Mouse (Mus musculus) kidney, embryonic 14.5 days (tissue): ENCODE results near the gene Mfsd11. TPM values are rescaled to one million over a fixed set of nuclear protein-coding genes. Genes with fewer than 3 reads are reported as not detected.

Experiments used
- ATAC-seq: fragments of 200-750 bp; cut with Nextera tagmentation; 2 replicates; pipeline ENCODE4 v1.8.0; 2017; ENCODE audit warnings: moderate number of reproducible peaks, mild to moderate bottlenecking, moderate TSS enrichment, moderate library complexity; ENCODE audit not compliant: low FRiP score, low TSS enrichment
- H3K27ac ChIP-seq: fragments of 300-500 bp; sonication (generic); 2 replicates; pipeline ENCODE4 v1.5.1; 2014; ENCODE audit warnings: low read depth, mild to moderate bottlenecking, low read length, moderate library complexity, mixed read lengths
- H3K27me3 ChIP-seq: fragments of 300-500 bp; sonication (generic); 2 replicates; pipeline ENCODE4 v1.6.1; 2014; ENCODE audit warnings: mild to moderate bottlenecking, low read length; ENCODE audit not compliant: control insufficient read depth, insufficient read depth
- H3K36me3 ChIP-seq: fragments of 300-500 bp; sonication (generic); 2 replicates; pipeline ENCODE4 v1.6.1; 2014; ENCODE audit warnings: low read length, mixed read lengths; ENCODE audit not compliant: control insufficient read depth, insufficient read depth
- H3K4me1 ChIP-seq: fragments of 300-500 bp; sonication (generic); 2 replicates; pipeline ENCODE4 v1.6.1; 2014; ENCODE audit warnings: low read length, mixed read lengths; ENCODE audit not compliant: control insufficient read depth, insufficient read depth
- H3K4me2 ChIP-seq: fragments of 300-500 bp; sonication (generic); replicated peaks from 2 replicates; pipeline ENCODE4 v1.6.1; 2014; ENCODE audit warnings: low read depth, mild to moderate bottlenecking, low read length
- H3K4me3 ChIP-seq: fragments of 300-500 bp; sonication (generic); 2 replicates; pipeline ENCODE4 v1.5.1; 2014; ENCODE audit warnings: mild to moderate bottlenecking, low read length
- H3K9ac ChIP-seq: fragments of 300-500 bp; sonication (generic); 2 replicates; pipeline ENCODE4 v1.6.1; 2014; ENCODE audit warnings: low read depth, mild to moderate bottlenecking, low read length, moderate library complexity
- H3K9me3 ChIP-seq: fragments of 300-500 bp; sonication (generic); 2 replicates; pipeline ENCODE4 v1.6.1; 2016; ENCODE audit warnings: low read length; ENCODE audit not compliant: control insufficient read depth
- WGBS: fragments of 180-500 bp; shearing (Covaris S2); extraction: QIAGEN DNeasy Blood & Tissue Kit; methylation state at CpG from one replicate; pipeline ENCODE4 v1.1.7; 2014; 5-methylcytosine and 5-hydroxymethylcytosine counted together
- polyA plus RNA-seq: library from polyadenylated mRNA; unstranded; fragments of >200 nt; fragmentation: Nextera tagmentation; extraction: Ambion mirVana; gene quantifications from 2 replicates; pipeline ENCODE4 v1.2.1, GENCODE M21; 2014

Mfsd11 gene
- polyA plus RNA-seq: 24.9 and 35.0 TPM in 2 replicates

DNA sequence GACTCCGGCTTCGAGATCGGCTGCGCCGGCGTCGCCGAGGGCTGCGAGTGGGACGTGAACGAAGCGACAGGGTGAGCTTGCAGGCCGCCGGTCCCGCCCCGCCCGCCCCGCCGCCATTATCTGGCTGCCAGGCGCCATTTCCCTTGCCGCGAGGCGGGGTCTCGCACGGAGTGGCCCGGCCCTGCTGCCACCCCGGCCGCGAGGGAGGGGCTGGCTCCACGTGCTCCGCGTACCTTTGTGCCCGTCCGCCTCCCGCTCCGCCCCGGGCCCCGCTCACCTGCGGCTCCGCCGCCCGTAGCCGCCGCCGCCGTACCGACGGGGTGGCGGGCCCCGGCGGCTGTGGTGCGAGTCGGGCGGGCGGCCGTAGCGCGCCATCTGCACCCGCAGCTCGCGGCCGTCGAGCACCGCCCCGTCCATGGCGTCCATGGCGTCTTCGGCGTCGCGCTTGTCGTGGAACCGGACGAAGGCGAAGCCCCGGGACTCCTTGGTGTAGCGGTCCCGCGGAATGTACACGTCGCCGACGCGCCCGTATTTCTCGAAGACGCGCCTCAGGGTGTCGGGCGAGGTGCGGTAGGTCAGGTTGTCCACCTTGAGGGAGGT lies at the start of gene Mfsd11:
Gene Mfsd11 (plus strand): TSS at position 150 of the 600 bp plus-strand sequence.
- peak; percentile 47 for ATAC-seq
- WGBS: under 1% methylated on average over 55 of the region's 91 CpGs
- peaks cover 11% of the 10 kb centered on the region; the same call in 1 of the 2 replicates for H3K4me1 ChIP-seq
- H3K36me3 ChIP-seq: peaks cover 46% of the 10 kb centered on the region
- peak within 1 kb of the TSS; percentile 74 for H3K4me2 ChIP-seq
- H3K9ac ChIP-seq: peak within 1 kb of the TSS; percentile 100
- H3K4me3 ChIP-seq: peak within 1 kb of the TSS; percentile 98
- H3K27me3 ChIP-seq: no peaks in the 10 kb centered on the region
- H3K27ac ChIP-seq: peak within 1 kb of the TSS; percentile 97
- no peaks in the 10 kb centered on the region for H3K9me3 ChIP-seq

DNA sequence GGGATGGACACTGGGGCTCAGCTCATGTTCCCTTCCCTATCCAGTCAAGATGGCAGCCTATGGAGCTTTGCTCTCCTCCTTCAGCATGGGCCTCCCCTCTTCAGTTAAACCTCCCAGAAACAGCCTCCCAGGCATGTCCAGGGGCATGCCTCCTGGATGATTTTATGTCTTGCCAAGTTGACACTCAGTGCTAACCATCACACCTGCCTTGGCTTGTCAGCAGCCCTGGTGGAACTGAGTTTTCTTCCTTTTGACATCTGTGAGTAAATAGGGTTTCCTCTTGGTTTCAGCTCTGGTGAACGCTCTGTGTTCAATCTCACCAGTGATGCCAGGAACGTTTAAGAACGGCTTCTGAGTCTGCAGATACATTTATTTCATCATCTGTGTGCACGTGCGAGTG lies 49.5 kb upstream of the Mfsd11 start:
- no peaks in the 10 kb centered on the region for H3K9me3 ChIP-seq
- no peaks in the 10 kb centered on the region for H3K36me3 ChIP-seq
- no peak overlapping the region for H3K27ac ChIP-seq
- WGBS: 87% methylated on average over 5 of the region's 5 CpGs
- H3K27me3 ChIP-seq: no peaks in the 10 kb centered on the region
- H3K9ac ChIP-seq: no peak overlapping the region
- peaks cover 10% of the 10 kb centered on the region; the same call in 1 of the 2 replicates for H3K4me1 ChIP-seq
- no peak overlapping the region for H3K4me3 ChIP-seq
- no peak overlapping the region for H3K4me2 ChIP-seq
- no peak for ATAC-seq

DNA sequence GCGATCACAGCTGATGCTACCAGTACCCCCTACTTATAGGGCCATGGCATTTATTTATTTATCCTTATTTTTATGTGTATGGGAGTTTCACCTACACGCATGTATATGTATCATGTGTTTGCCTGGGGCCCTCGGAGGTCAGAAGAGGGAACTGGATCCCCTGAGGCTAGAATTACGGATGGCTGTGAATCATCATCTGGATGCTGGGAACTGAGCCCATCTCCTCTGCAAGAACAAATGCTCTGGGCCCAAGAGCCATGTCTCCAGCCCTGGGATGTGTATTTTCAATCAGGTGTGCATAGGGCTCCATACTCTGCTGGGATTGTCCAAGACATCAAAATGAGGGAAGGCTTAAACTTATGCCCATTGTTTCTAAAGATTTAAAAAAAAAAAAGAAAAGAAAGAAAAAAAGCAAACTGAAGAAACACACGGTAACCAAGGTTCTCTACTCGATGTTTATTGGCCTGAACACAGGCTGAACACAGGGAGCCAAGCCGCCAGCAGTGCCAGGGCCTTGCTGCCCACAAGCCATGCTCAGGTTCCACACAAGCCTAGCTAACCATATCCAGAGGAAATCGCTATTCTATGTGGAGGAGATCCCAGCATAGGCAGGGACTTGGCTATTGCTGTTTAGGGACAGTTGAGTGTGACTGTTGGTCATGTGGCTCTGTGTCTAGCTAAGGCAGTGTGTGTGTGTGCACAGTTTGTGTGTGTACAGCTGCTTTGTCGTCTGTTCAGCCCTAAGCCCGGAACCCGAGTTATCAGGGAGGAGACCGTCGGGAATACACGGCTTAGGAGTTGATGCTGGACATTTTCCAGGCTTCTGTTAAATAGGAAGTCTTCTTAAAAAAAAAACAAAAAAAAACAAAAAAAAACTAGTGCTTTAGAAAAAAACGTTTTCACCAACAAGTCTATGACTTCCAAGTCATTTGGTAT lies 45.8 kb upstream of the Mfsd11 start:
- Histone ChIP-seq H3K27me3 (no peaks in the 10 kb centered on the region), H3K4me3 (no peak overlapping the region), H3K9ac (no peak overlapping the region), H3K9me3 (no peaks in the 10 kb centered on the region), H3K4me2 (no peak overlapping the region), H3K27ac (peak overlapping the region; percentile 47; the same call in 1 of the 2 replicates), H3K4me1 (peaks cover 8% of the 10 kb centered on the region), H3K36me3 (peaks cover 4% of the 10 kb centered on the region; the same call in 1 of the 2 replicates)
- WGBS: 68% methylated on average over 15 of the region's 15 CpGs
- ATAC-seq: no peak

GRCm38 (mm10) chr11:116807116-116807515 lies 45.1 kb upstream of the Mfsd11 start:
- no peak overlapping the region for H3K27ac ChIP-seq

GRCm38 (mm10) chr11:116807526-116807925 lies 44.7 kb upstream of the Mfsd11 start:
- Histone ChIP-seq H3K27ac (no peak overlapping the region), H3K4me1 (peaks cover 13% of the 10 kb centered on the region), H3K9me3 (no peaks in the 10 kb centered on the region), H3K36me3 (peaks cover 4% of the 10 kb centered on the region; the same call in 1 of the 2 replicates), H3K4me3 (no peak overlapping the region), H3K4me2 (no peak overlapping the region), H3K9ac (no peak overlapping the region), H3K27me3 (no peaks in the 10 kb centered on the region)
- ATAC-seq: no peak
- WGBS: 68% methylated on average over 3 of the region's 3 CpGs

More at GRCm38 (mm10) chr11:116807116-116807515, 45.1 kb upstream of the Mfsd11 start:
- Histone ChIP-seq H3K4me1 (peaks cover 9% of the 10 kb centered on the region), H3K4me3 (no peak overlapping the region), H3K36me3 (peaks cover 4% of the 10 kb centered on the region; the same call in 1 of the 2 replicates), H3K9me3 (no peaks in the 10 kb centered on the region), H3K27me3 (no peaks in the 10 kb centered on the region), H3K9ac (no peak overlapping the region), H3K4me2 (no peak overlapping the region)
- ATAC-seq: no peak
- WGBS: 51% methylated on average over 7 of the region's 7 CpGs

GRCm38 (mm10) chr11:116807938-116808606 lies 44.2 kb upstream of the Mfsd11 start:
- Histone ChIP-seq H3K27me3 (no peaks in the 10 kb centered on the region), H3K4me2 (no peak overlapping the region), H3K9ac (no peak overlapping the region), H3K9me3 (no peaks in the 10 kb centered on the region), H3K27ac (no peak overlapping the region), H3K4me1 (peaks cover 19% of the 10 kb centered on the region), H3K4me3 (no peak overlapping the region), H3K36me3 (peaks cover 4% of the 10 kb centered on the region; the same call in 1 of the 2 replicates)
- 25% methylated on average over 7 of the region's 7 CpGs for WGBS
- ATAC-seq: no peak

DNA sequence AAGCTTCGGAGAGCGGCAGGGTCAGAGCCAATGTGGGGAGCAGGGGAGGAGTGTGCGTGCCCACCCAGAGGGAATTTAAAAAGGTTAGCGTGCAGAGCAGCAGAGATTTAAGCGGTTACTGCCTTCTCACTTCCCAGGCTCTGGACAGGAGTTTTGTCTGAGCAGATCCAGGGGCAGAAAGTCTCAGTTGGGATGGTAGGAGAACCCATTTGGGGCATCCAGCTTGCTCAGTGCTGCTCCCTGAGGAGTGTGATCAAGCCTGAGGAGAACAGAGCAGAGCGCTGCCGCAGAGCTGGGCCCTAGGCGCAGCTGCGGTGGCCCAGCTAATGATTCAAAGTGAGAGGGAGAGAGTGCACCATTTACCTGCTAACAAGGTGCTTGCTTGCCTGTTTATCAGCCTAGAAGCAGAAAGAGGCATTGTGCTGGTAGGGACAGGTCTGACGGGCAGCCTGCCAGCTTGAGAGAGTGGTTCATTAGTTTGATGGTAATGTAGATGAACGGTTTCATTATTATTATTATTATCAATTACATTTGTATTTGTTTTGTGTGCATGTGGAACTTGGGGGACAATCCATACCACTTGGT lies 43.3 kb upstream of the Mfsd11 start:
- no peak overlapping the region for H3K4me2 ChIP-seq
- no peak for ATAC-seq
- H3K9me3 ChIP-seq: no peaks in the 10 kb centered on the region
- H3K27me3 ChIP-seq: no peaks in the 10 kb centered on the region
- no peak overlapping the region for H3K4me3 ChIP-seq
- 78% methylated on average over 11 of the region's 11 CpGs for WGBS
- no peak overlapping the region for H3K27ac ChIP-seq
- peaks cover 27% of the 10 kb centered on the region for H3K4me1 ChIP-seq
- no peak overlapping the region for H3K9ac ChIP-seq
- peaks cover 4% of the 10 kb centered on the region; the same call in 1 of the 2 replicates for H3K36me3 ChIP-seq

DNA sequence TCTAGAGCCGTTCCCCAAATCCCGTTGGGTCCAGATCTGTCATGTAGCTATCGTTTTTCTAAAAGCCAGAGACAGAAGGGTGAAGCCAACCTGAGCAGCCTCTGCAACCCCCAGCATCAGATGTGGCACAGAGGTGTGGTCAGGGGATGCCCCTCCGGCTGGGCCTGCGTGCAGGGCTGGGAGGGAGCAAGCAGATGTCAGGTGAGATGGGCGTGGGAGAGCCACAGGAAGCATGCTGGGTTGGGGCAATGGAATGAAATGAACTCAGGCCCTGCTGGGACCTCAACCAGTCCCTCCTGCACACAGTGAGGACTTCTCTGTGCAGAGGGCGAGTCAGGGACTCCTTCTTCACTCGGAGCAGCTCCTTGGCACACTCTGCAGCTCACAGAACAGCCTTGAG lies 42.7 kb upstream of the Mfsd11 start:
- Histone ChIP-seq H3K4me1 (peaks cover 33% of the 10 kb centered on the region), H3K9me3 (no peaks in the 10 kb centered on the region), H3K27ac (no peak overlapping the region), H3K4me3 (no peak overlapping the region), H3K36me3 (peaks cover 4% of the 10 kb centered on the region; the same call in 1 of the 2 replicates), H3K27me3 (no peaks in the 10 kb centered on the region), H3K9ac (no peak overlapping the region), H3K4me2 (no peak overlapping the region)
- no peak for ATAC-seq
- WGBS: 85% methylated on average over 8 of the region's 8 CpGs
